Mouse (Mus musculus) lung, postnatal 0 days (tissue): ENCODE results near the gene Bcl11b.

Experiments
- CTCF ChIP-seq: IDR thresholded peaks from 2 replicates; pipeline ENCODE4 v1.5.1; 2016; ENCODE audit warnings: antibody characterized with exemption, mild to moderate bottlenecking
- EP300 ChIP-seq: IDR thresholded peaks from 2 replicates; pipeline ENCODE4 v1.6.1; 2016; ENCODE audit warnings: antibody characterized with exemption, mild to moderate bottlenecking, control low read depth

DNA sequence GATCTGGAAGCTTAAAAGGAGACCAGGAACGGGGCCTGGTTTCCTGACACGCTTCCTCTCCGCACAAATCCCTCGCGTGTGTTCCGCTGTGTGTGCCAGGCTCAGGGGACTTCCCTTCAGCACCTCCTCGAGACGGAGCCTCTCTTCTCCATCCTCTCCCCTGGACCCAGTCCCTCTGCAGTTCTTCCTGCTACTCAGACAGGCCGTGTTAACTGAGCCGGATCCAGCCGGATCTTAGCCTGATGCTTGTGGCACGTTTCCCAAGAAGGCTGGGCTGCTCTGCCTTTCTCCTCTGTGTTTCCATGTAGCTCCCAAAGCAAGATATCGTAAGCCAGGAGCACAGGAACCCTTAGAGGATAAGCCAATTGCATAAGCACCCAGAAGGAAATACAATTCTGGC is 46.2 kb upstream of the Bcl11b start:
- TF ChIP-seq CTCF (no peak), EP300 (no peak)
